Mouse (Mus musculus): Measurements from ENCODE around the gene Tnfsf13. TPM values are rescaled to one million over a fixed set of nuclear protein-coding genes. Genes with fewer than 3 reads are reported as not detected.

The Tnfsf13 gene
- polyA plus RNA-seq, 1 experiment from 2014 or later: 1.0 TPM

DNA sequence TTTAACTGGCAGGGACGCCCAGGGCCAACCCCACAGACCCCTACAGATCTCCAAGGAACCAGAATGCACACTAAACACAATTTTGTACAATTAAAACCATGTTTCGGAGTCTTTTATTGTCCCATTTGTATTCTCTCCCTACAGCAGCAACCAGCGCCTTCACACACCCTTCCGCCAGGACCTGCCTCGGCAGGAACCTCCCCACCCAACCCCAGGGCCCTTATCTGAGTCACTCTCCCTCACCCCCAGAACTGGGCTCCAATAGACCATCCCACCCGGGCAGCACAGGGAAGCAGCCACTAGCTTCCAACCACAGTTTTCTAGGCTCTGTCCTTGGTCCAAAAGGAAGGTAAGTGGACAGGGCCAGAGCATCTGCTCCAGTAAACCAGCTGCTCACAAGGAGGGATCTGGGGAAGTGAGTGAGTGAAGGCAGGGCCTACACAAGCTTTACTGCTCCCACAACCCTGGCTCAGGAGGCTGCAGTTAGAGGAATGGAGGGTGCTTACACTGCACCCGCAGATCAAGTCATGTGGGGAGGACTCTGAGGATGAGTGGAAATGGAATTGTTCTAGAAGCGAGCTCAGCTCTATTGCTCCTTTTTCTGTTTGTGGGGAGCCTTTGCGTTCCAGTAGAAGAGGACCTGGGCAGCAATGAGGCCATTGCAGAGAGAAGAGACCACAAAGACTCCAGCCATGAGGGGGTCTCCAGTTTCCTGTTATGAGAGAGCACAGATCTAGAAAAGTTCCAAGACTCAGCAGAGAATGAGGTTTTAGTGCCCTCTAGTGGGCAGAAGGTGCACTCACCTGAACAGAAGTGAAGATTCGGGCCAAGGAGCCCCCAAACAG lies 28.7 kb downstream of the Tnfsf13 start:
- no peak overlapping the region for H3K9ac ChIP-seq
- H3K9me3 ChIP-seq: no peaks in the 10 kb centered on the region
- no peak for ATAC-seq (ENCODE audit: borderline replicate concordance, extremely low read depth, low FRiP score, low TSS enrichment)
- peaks cover 28% of the 10 kb centered on the region for H3K4me1 ChIP-seq
- peaks cover 56% of the 10 kb centered on the region for H3K36me3 ChIP-seq
- 75% methylated on average over 10 of the region's 10 CpGs for WGBS
- H3K4me2 ChIP-seq: no peak overlapping the region
- H3K27ac ChIP-seq: no peak overlapping the region
- no peaks in the 10 kb centered on the region for H3K27me3 ChIP-seq
- H3K4me3 ChIP-seq: no peak overlapping the region

- peaks cover 20% of the 10 kb centered on the region for H3K4me1 ChIP-seq
- no peak overlapping the region for H3K27ac ChIP-seq
- H3K9ac ChIP-seq: no peak overlapping the region
- no peak overlapping the region for H3K4me3 ChIP-seq
- no peaks in the 10 kb centered on the region for H3K9me3 ChIP-seq
- H3K27me3 ChIP-seq: no peaks in the 10 kb centered on the region
- WGBS: 68% methylated on average over 5 of the region's 5 CpGs
- no peak overlapping the region for H3K4me2 ChIP-seq
- peaks cover 63% of the 10 kb centered on the region for H3K36me3 ChIP-seq
- ATAC-seq (ENCODE audit: borderline replicate concordance, extremely low read depth, low FRiP score, low TSS enrichment): no peak
Observed at GRCm38 (mm10) chr11:69656065-69656455, 29.5 kb downstream of the Tnfsf13 start.

DNA sequence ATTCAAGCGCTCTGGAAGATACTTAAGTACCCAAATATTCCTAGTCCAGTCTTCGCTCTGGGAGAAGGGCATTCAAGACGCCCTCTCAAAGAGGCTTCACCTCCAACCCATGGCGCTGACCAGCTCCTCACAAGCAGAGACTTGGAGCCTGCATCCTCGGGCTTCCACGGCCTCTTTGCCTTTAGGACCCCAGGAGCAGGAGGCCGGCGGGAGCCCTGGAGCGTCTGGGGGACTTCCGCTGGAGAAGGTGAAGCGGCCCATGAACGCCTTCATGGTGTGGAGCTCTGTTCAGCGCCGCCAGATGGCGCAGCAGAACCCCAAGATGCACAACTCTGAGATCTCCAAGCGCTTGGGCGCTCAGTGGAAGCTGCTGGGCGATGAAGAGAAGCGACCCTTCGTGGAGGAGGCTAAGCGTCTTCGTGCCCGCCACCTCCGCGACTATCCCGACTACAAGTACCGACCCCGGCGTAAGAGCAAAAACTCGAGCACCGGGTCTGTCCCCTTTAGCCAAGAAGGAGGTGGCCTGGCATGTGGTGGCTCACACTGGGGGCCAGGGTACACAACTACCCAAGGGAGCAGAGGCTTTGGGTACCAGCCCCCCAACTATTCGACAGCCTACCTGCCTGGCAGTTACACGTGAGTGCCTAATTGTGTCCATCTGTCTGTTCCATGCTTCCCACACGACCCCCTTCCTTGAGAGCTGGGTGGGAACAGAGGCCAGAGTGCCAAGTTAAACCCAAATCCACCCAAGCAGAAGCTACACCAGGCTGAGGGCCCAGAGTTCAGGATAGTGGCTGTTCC lies 30.1 kb downstream of the Tnfsf13 start, which contains the start of gene Sox15:
Gene Sox15 (plus strand): TSS at position 51 of the 801 bp plus-strand sequence.
- 0 out of 2 replicates have a peak within 1 kb of the TSS, but pooled peaks have one; percentile 14 for H3K9ac ChIP-seq
- H3K4me2 ChIP-seq: peak within 1 kb of the TSS; percentile 16; the same call in 1 of the 2 replicates
- ATAC-seq (ENCODE audit: borderline replicate concordance, extremely low read depth, low FRiP score, low TSS enrichment): peak; percentile 73
- WGBS: 19% methylated on average over 34 of the region's 34 CpGs
- peak within 1 kb of the TSS; percentile 69 for H3K27ac ChIP-seq
- peaks cover 69% of the 10 kb centered on the region for H3K36me3 ChIP-seq
- H3K4me1 ChIP-seq: peaks cover 20% of the 10 kb centered on the region
- no peaks in the 10 kb centered on the region for H3K9me3 ChIP-seq
- no peaks in the 10 kb centered on the region for H3K27me3 ChIP-seq
- no peak within 1 kb of the TSS for H3K4me3 ChIP-seq

DNA sequence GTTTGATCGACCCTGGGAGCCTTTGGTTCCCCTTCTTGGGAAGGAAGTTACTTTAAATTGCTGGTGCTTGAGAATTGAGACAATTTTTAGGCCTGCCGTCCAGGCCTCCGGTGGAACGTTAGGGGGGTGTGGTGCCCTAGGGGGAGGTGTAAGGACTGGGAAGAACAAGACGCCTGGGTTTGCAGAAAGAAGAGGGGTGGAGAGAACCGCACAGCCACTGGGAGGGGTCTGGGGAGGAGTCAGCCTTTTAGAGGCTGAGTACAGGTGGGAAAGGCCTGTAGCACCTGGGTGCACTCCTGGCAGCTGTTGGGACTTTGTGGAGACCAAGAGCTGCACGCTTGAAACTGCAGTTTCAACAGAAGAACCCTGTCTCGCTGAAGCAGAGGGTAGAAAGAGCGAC lies 30.8 kb downstream of the Tnfsf13 start:
- Histone ChIP-seq H3K9ac (no peak overlapping the region), H3K27ac (peak overlapping the region; percentile 69), H3K9me3 (no peaks in the 10 kb centered on the region), H3K4me1 (peaks cover 20% of the 10 kb centered on the region), H3K36me3 (peaks cover 76% of the 10 kb centered on the region), H3K4me2 (no peak overlapping the region), H3K4me3 (no peak overlapping the region), H3K27me3 (no peaks in the 10 kb centered on the region)
- no peak for ATAC-seq (ENCODE audit: borderline replicate concordance, extremely low read depth, low FRiP score, low TSS enrichment)
- 38% methylated on average over 9 of the region's 9 CpGs for WGBS

GRCm38 (mm10) chr11:69653399-69653798 lies 32.2 kb downstream of the Tnfsf13 start:
- H3K36me3 ChIP-seq: peaks cover 77% of the 10 kb centered on the region

GRCm38 (mm10) chr11:69645860-69646259 lies 39.7 kb downstream of the Tnfsf13 start:
- no peak overlapping the region for H3K4me2 ChIP-seq
- peaks cover 96% of the 10 kb centered on the region for H3K36me3 ChIP-seq
- ATAC-seq (ENCODE audit: borderline replicate concordance, extremely low read depth, low FRiP score, low TSS enrichment): no peak
- H3K27ac ChIP-seq: no peak overlapping the region
- H3K9me3 ChIP-seq: no peaks in the 10 kb centered on the region
- WGBS: 91% methylated on average over 5 of the region's 5 CpGs
- no peak overlapping the region for H3K9ac ChIP-seq
- H3K27me3 ChIP-seq: no peaks in the 10 kb centered on the region
- no peak overlapping the region for H3K4me3 ChIP-seq
- no peaks in the 10 kb centered on the region for H3K4me1 ChIP-seq

More at GRCm38 (mm10) chr11:69653399-69653798, 32.2 kb downstream of the Tnfsf13 start:
- 66% methylated on average over 5 of the region's 5 CpGs for WGBS
- H3K9ac ChIP-seq: no peak overlapping the region
- no peak overlapping the region for H3K27ac ChIP-seq
- H3K4me2 ChIP-seq: no peak overlapping the region
- no peaks in the 10 kb centered on the region for H3K9me3 ChIP-seq
- ATAC-seq (ENCODE audit: borderline replicate concordance, extremely low read depth, low FRiP score, low TSS enrichment): no peak
- peaks cover 20% of the 10 kb centered on the region for H3K4me1 ChIP-seq
- no peak overlapping the region for H3K4me3 ChIP-seq
- H3K27me3 ChIP-seq: no peaks in the 10 kb centered on the region

DNA sequence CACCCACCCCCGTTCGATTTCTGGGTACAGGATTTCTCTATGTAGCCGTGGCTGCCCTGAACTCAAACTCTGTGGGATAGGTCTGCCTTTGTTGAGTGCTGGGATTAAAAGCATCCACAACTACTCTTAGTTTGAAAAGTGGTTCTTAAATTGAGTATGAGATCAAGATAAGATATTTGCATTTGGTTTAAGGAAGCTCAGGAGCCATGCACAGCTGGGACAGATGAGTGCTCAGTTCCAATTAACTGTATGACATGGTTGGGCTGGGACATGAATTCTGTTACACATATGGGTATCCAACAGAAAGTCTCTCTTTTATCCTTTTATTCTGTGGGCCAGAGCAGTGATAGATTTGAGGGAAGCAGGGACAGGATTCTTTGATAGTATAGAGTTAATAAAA lies 50.1 kb downstream of the Tnfsf13 start:
- ATAC-seq (ENCODE audit: borderline replicate concordance, extremely low read depth, low FRiP score, low TSS enrichment): no peak
- Histone ChIP-seq H3K9ac (0 out of 2 replicates have a peak overlapping the region, but pooled peaks have one; percentile 7), H3K27me3 (no peaks in the 10 kb centered on the region), H3K4me3 (no peak overlapping the region), H3K9me3 (no peaks in the 10 kb centered on the region), H3K27ac (no peak overlapping the region), H3K4me2 (peak overlapping the region; percentile 69), H3K4me1 (peaks cover 23% of the 10 kb centered on the region), H3K36me3 (peaks cover 33% of the 10 kb centered on the region)
- 56% methylated on average over 3 of the region's 3 CpGs for WGBS

- H3K9ac ChIP-seq: peak overlapping the region; percentile 92
- peak overlapping the region; percentile 90 for H3K4me3 ChIP-seq
- peak; percentile 75 for ATAC-seq (ENCODE audit: borderline replicate concordance, extremely low read depth, low FRiP score, low TSS enrichment)
- H3K4me1 ChIP-seq: peaks cover 23% of the 10 kb centered on the region
- H3K36me3 ChIP-seq: peaks cover 18% of the 10 kb centered on the region; the same call in 1 of the 2 replicates
- H3K27me3 ChIP-seq: no peaks in the 10 kb centered on the region
- WGBS: under 1% methylated on average over 26 of the region's 50 CpGs
- H3K4me2 ChIP-seq: peak overlapping the region; percentile 69
- H3K9me3 ChIP-seq: no peaks in the 10 kb centered on the region
- peak overlapping the region; percentile 98 for H3K27ac ChIP-seq
Observed at GRCm38 (mm10) chr11:69633128-69633866, 52.3 kb downstream of the Tnfsf13 start.

MicroRNA genes within 50 kb of the gene (microRNA counts, 519-probe panel; counts per million panel counts)
- 19.7 counts per million for microRNA mmu-miR-1934
- 2,714 counts per million, percentile 69 among the panel's probes with 10 or more counts for microRNA mmu-miR-467f

Small RNA genes lying within 50 kb of the gene (microRNA-seq; reads per million reads assigned to microRNA genes)
- gene Mir1934 (4.6 reads per million, percentile 20 among the genes with 10 or more reads in this experiment), gene Mir467f (not detected)

Other genes with a start within 250 kb of the Tnfsf13 start
- gene Dnah2, start 136.7 kb downstream of the Tnfsf13 start, polyA plus RNA-seq (2015; fragmentation: Nextera tagmentation; extraction: Ambion mirVana): 1.1 and 1.2 TPM in 2 replicates
- gene Efnb3, start 125.6 kb downstream of the Tnfsf13 start, polyA plus RNA-seq (2015; fragmentation: Nextera tagmentation; extraction: Ambion mirVana): 8.5 and 8.8 TPM in 2 replicates
- 28.3 and 28.4 TPM in 2 replicates for gene Wrap53, start 105.5 kb downstream of the Tnfsf13 start, polyA plus RNA-seq (2015; fragmentation: Nextera tagmentation; extraction: Ambion mirVana)
- 168 and 170 TPM in 2 replicates for gene Trp53, start 105.4 kb downstream of the Tnfsf13 start, polyA plus RNA-seq (2015; fragmentation: Nextera tagmentation; extraction: Ambion mirVana)
- 8.4 and 10.1 TPM in 2 replicates for gene Atp1b2, start 79.8 kb downstream of the Tnfsf13 start, polyA plus RNA-seq (2015; fragmentation: Nextera tagmentation; extraction: Ambion mirVana)
- not detected in 2 replicates for gene Shbg, start 67.9 kb downstream of the Tnfsf13 start, polyA plus RNA-seq (2015; fragmentation: Nextera tagmentation; extraction: Ambion mirVana)
- gene Sat2, start 63.8 kb downstream of the Tnfsf13 start, polyA plus RNA-seq (2015; fragmentation: Nextera tagmentation; extraction: Ambion mirVana): 17.8 and 18.6 TPM in 2 replicates
- 26.7 and 27.8 TPM in 2 replicates for gene Fxr2, start 52.8 kb downstream of the Tnfsf13 start, polyA plus RNA-seq (2015; fragmentation: Nextera tagmentation; extraction: Ambion mirVana)
- gene Sox15, start 30.5 kb downstream of the Tnfsf13 start, polyA plus RNA-seq (2015; fragmentation: Nextera tagmentation; extraction: Ambion mirVana): 0.24 and 0.25 TPM in 2 replicates
- gene Mpdu1, start 23.1 kb downstream of the Tnfsf13 start, polyA plus RNA-seq (2015; fragmentation: Nextera tagmentation; extraction: Ambion mirVana): 66.2 and 66.7 TPM in 2 replicates
- gene Cd68, start 19.6 kb downstream of the Tnfsf13 start, polyA plus RNA-seq (2015; fragmentation: Nextera tagmentation; extraction: Ambion mirVana): 11.5 and 11.8 TPM in 2 replicates
- gene Eif4a1, start 13.4 kb downstream of the Tnfsf13 start, polyA plus RNA-seq (2015; fragmentation: Nextera tagmentation; extraction: Ambion mirVana): 595 and 603 TPM in 2 replicates
- 72.5 and 81.1 TPM in 2 replicates for gene Senp3, start 3.7 kb downstream of the Tnfsf13 start, polyA plus RNA-seq (2015; fragmentation: Nextera tagmentation; extraction: Ambion mirVana)
- 8.3 and 8.9 TPM in 2 replicates for gene Tnfsf12, start 10.1 kb upstream of the Tnfsf13 start, polyA plus RNA-seq (2015; fragmentation: Nextera tagmentation; extraction: Ambion mirVana)
- 4.3 and 5.9 TPM in 2 replicates for gene Tnfsfm13, start 10.3 kb upstream of the Tnfsf13 start, polyA plus RNA-seq (2015; fragmentation: Nextera tagmentation; extraction: Ambion mirVana)
- gene Polr2a, start 72.9 kb upstream of the Tnfsf13 start, polyA plus RNA-seq (2015; fragmentation: Nextera tagmentation; extraction: Ambion mirVana): 26.7 and 31.6 TPM in 2 replicates
- 0.19 and 0.26 TPM in 2 replicates for gene Slc35g3, start 76.2 kb upstream of the Tnfsf13 start, polyA plus RNA-seq (2015; fragmentation: Nextera tagmentation; extraction: Ambion mirVana)
- 2.6 and 3.0 TPM in 2 replicates for gene Zbtb4, start 80.1 kb upstream of the Tnfsf13 start, polyA plus RNA-seq (2015; fragmentation: Nextera tagmentation; extraction: Ambion mirVana)
- gene Chrnb1, start 110.2 kb upstream of the Tnfsf13 start, polyA plus RNA-seq (2015; fragmentation: Nextera tagmentation; extraction: Ambion mirVana): 15.7 and 15.8 TPM in 2 replicates
- 1.2 and 1.3 TPM in 2 replicates for gene Fgf11, start 116.1 kb upstream of the Tnfsf13 start, polyA plus RNA-seq (2015; fragmentation: Nextera tagmentation; extraction: Ambion mirVana)
- gene Tmem102, start 119.8 kb upstream of the Tnfsf13 start, polyA plus RNA-seq (2015; fragmentation: Nextera tagmentation; extraction: Ambion mirVana): 6.3 and 7.3 TPM in 2 replicates
- gene Gm39566, start 129.5 kb upstream of the Tnfsf13 start, polyA plus RNA-seq (2015; fragmentation: Nextera tagmentation; extraction: Ambion mirVana): not detected in 2 replicates
- not detected in 2 replicates for gene Spem2, start 132.7 kb upstream of the Tnfsf13 start, polyA plus RNA-seq (2015; fragmentation: Nextera tagmentation; extraction: Ambion mirVana)
- not detected in 2 replicates for gene Spem1, start 136.4 kb upstream of the Tnfsf13 start, polyA plus RNA-seq (2015; fragmentation: Nextera tagmentation; extraction: Ambion mirVana)
- gene Nlgn2, start 152.0 kb upstream of the Tnfsf13 start, polyA plus RNA-seq (2015; fragmentation: Nextera tagmentation; extraction: Ambion mirVana): 5.5 and 6.5 TPM in 2 replicates
- gene Tmem256, start 152.7 kb upstream of the Tnfsf13 start, polyA plus RNA-seq (2015; fragmentation: Nextera tagmentation; extraction: Ambion mirVana): 434 and 473 TPM in 2 replicates
- gene Plscr3, start 160.6 kb upstream of the Tnfsf13 start, polyA plus RNA-seq (2015; fragmentation: Nextera tagmentation; extraction: Ambion mirVana): 110 and 119 TPM in 2 replicates
- 9.2 and 9.6 TPM in 2 replicates for gene Tnk1, start 172.9 kb upstream of the Tnfsf13 start, polyA plus RNA-seq (2015; fragmentation: Nextera tagmentation; extraction: Ambion mirVana)
- not detected in 2 replicates for gene Tmem95, start 192.2 kb upstream of the Tnfsf13 start, polyA plus RNA-seq (2015; fragmentation: Nextera tagmentation; extraction: Ambion mirVana)
- gene Kctd11, start 195.6 kb upstream of the Tnfsf13 start, polyA plus RNA-seq (2015; fragmentation: Nextera tagmentation; extraction: Ambion mirVana): 8.1 and 8.6 TPM in 2 replicates
- 1.4 and 5.0 TPM in 2 replicates for gene Acap1, start 209.8 kb upstream of the Tnfsf13 start, polyA plus RNA-seq (2015; fragmentation: Nextera tagmentation; extraction: Ambion mirVana)
- gene 2810408A11Rik, start 215.2 kb upstream of the Tnfsf13 start, polyA plus RNA-seq (2015; fragmentation: Nextera tagmentation; extraction: Ambion mirVana): 11.9 and 13.0 TPM in 2 replicates
- 7.1 and 8.0 TPM in 2 replicates for gene Neurl4, start 215.3 kb upstream of the Tnfsf13 start, polyA plus RNA-seq (2015; fragmentation: Nextera tagmentation; extraction: Ambion mirVana)
- gene Gps2, start 228.1 kb upstream of the Tnfsf13 start, polyA plus RNA-seq (2015; fragmentation: Nextera tagmentation; extraction: Ambion mirVana): 81.7 and 82.2 TPM in 2 replicates
- gene Eif5a, start 236.2 kb upstream of the Tnfsf13 start, polyA plus RNA-seq (2015; fragmentation: Nextera tagmentation; extraction: Ambion mirVana): 1,673 and 1,693 TPM in 2 replicates

Data from lung, embryonic 15.5 days (tissue).